Mouse (Mus musculus): Measurements from ENCODE around the gene Sgcg.

Sgcg gene

GRCm38 (mm10) chr14:61232016-61232568, 26.2 kb downstream of the Sgcg start:
- DNase-seq (ENCODE audit: low spot score), result peak; percentile 19

- DNase-seq (ENCODE audit: low spot score), result no peak
These were observed 28.1 kb downstream of the Sgcg start for GRCm38 (mm10) chr14:61230179-61230578.

- no peak for DNase-seq (ENCODE audit: low spot score)
These were observed 28.5 kb downstream of the Sgcg start for GRCm38 (mm10) chr14:61229763-61230162.

GRCm38 (mm10) chr14:61226151-61226550, 32.1 kb downstream of the Sgcg start:
- no peak for DNase-seq (ENCODE audit: low spot score)

GRCm38 (mm10) chr14:61224387-61225077, 33.8 kb downstream of the Sgcg start:
- DNase-seq (ENCODE audit: low spot score), result no peak

- DNase-seq (ENCODE audit: low spot score), result no peak
These were observed 34.5 kb downstream of the Sgcg start for GRCm38 (mm10) chr14:61223740-61224139.

- DNase-seq (ENCODE audit: low spot score), result no peak
These were observed 35.8 kb downstream of the Sgcg start for GRCm38 (mm10) chr14:61222506-61222905.

GRCm38 (mm10) chr14:61221166-61221565, 37.1 kb downstream of the Sgcg start:
- DNase-seq (ENCODE audit: low spot score), result no peak

- DNase-seq (ENCODE audit: low spot score), result no peak
These were observed 46.5 kb downstream of the Sgcg start for GRCm38 (mm10) chr14:61211754-61212153.

- no peak for DNase-seq (ENCODE audit: low spot score)
These were observed 48.2 kb downstream of the Sgcg start for GRCm38 (mm10) chr14:61210111-61210510.

- DNase-seq (ENCODE audit: low spot score), result no peak
These were observed 63.9 kb downstream of the Sgcg start for GRCm38 (mm10) chr14:61194416-61194815.

GRCm38 (mm10) chr14:61192326-61192725, 66.0 kb downstream of the Sgcg start:
- DNase-seq (ENCODE audit: low spot score), result no peak

GRCm38 (mm10) chr14:61191904-61192303, 66.4 kb downstream of the Sgcg start:
- no peak for DNase-seq (ENCODE audit: low spot score)

- peak; percentile 52 for DNase-seq (ENCODE audit: low spot score)
These were observed 85.1 kb downstream of the Sgcg start for GRCm38 (mm10) chr14:61173229-61173628.

GRCm38 (mm10) chr14:61172548-61173158, 85.6 kb downstream of the Sgcg start:
- peak; percentile 99 for DNase-seq (ENCODE audit: low spot score)

GRCm38 (mm10) chr14:61171261-61171970, 86.9 kb downstream of the Sgcg start:
- DNase-seq (ENCODE audit: low spot score), result no peak

Measured in layer of hippocampus, adult 11-12 months (tissue).